Mouse (Mus musculus): Measurements from ENCODE around the gene Samd14. TPM values are rescaled to one million over a fixed set of nuclear protein-coding genes. Genes with fewer than 3 reads are reported as not detected.

Samd14 gene
- polyA plus RNA-seq, 2 experiments = 25.5 to 46.0 TPM

- DNase-seq (ENCODE audit: low spot score) (no peak), ATAC-seq (ENCODE audit: low FRiP score, low read depth) (no peak)
- Histone ChIP-seq H3K27ac (replicated peaks; ENCODE audit: low read depth, low read length) (no peak overlapping the region), H3K4me3 (replicated peaks; ENCODE audit: low read length) (no peak overlapping the region), H3K4me1 (ENCODE audit: control insufficient read depth, insufficient read depth, low read length) (peaks cover 28% of the 10 kb centered on the region), H3K36me3 (ENCODE audit: control insufficient read depth, insufficient read depth, low read length) (no peaks in the 10 kb centered on the region), H3K9me3 (ENCODE audit: control insufficient read depth, low read length) (no peaks in the 10 kb centered on the region), H3K9ac (ENCODE audit: low read depth, low read length, severe bottlenecking) (no peak overlapping the region), H3K4me2 (replicated peaks; ENCODE audit: low read depth, low read length, severe bottlenecking) (no peak overlapping the region), H3K27me3 (ENCODE audit: control insufficient read depth, insufficient read depth, low read length) (no peaks in the 10 kb centered on the region)
- WGBS = 76% methylated on average over 5 of the region's 5 CpGs
- TF ChIP-seq POLR2A (IDR thresholded peaks at IDR 0.05; ENCODE audit: borderline replicate concordance, extremely low read depth, insufficient read depth, insufficient read length) = no peak
Observed at GRCm38 (mm10) chr11:94985822-94986221, 23.9 kb upstream of the Samd14 start.

DNA sequence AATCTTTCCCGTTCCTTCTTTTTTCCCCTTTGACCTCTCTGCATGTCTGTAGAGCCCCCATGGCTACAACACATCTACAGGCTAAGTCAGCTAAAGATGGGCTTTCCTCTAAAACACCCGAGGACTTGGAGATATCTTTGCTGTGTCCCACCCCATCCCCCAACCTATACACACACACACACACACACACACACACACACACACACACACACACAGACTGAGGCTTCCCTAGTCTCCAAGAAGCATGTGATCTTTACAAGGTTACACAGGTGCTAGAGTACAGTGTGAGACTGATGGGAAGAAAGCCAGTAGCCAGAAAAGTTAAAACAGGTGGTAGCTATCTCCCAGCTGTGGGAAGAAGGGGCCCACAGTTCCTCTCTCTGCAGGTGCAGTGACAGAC is 23.2 kb upstream of the Samd14 start:
- Histone ChIP-seq H3K4me1 (ENCODE audit: control insufficient read depth, insufficient read depth, low read length) (peaks cover 28% of the 10 kb centered on the region), H3K27me3 (ENCODE audit: control insufficient read depth, insufficient read depth, low read length) (no peaks in the 10 kb centered on the region), H3K9me3 (ENCODE audit: control insufficient read depth, low read length) (no peaks in the 10 kb centered on the region), H3K4me2 (replicated peaks; ENCODE audit: low read depth, low read length, severe bottlenecking) (no peak overlapping the region), H3K4me3 (replicated peaks; ENCODE audit: low read length) (no peak overlapping the region), H3K9ac (ENCODE audit: low read depth, low read length, severe bottlenecking) (no peak overlapping the region), H3K27ac (replicated peaks; ENCODE audit: low read depth, low read length) (no peak overlapping the region), H3K36me3 (ENCODE audit: control insufficient read depth, insufficient read depth, low read length) (no peaks in the 10 kb centered on the region)
- 72% methylated on average over 2 of the region's 2 CpGs for WGBS
- DNase-seq (ENCODE audit: low spot score) (no peak), ATAC-seq (ENCODE audit: low FRiP score, low read depth) (no peak)
- TF ChIP-seq POLR2A (IDR thresholded peaks at IDR 0.05; ENCODE audit: borderline replicate concordance, extremely low read depth, insufficient read depth, insufficient read length) = no peak

GRCm38 (mm10) chr11:94987341-94987740 is 22.3 kb upstream of the Samd14 start:
- Histone ChIP-seq H3K36me3 (ENCODE audit: control insufficient read depth, insufficient read depth, low read length) (no peaks in the 10 kb centered on the region), H3K4me3 (replicated peaks; ENCODE audit: low read length) (no peak overlapping the region), H3K4me2 (replicated peaks; ENCODE audit: low read depth, low read length, severe bottlenecking) (no peak overlapping the region), H3K9ac (ENCODE audit: low read depth, low read length, severe bottlenecking) (no peak overlapping the region), H3K27me3 (ENCODE audit: control insufficient read depth, insufficient read depth, low read length) (no peaks in the 10 kb centered on the region), H3K27ac (replicated peaks; ENCODE audit: low read depth, low read length) (no peak overlapping the region), H3K4me1 (ENCODE audit: control insufficient read depth, insufficient read depth, low read length) (peaks cover 30% of the 10 kb centered on the region), H3K9me3 (ENCODE audit: control insufficient read depth, low read length) (no peaks in the 10 kb centered on the region)
- ATAC-seq (ENCODE audit: low FRiP score, low read depth) (no peak), DNase-seq (ENCODE audit: low spot score) (no peak)
- TF ChIP-seq POLR2A (IDR thresholded peaks at IDR 0.05; ENCODE audit: borderline replicate concordance, extremely low read depth, insufficient read depth, insufficient read length) = no peak
- WGBS = 53% methylated on average over 6 of the region's 6 CpGs

GRCm38 (mm10) chr11:94987851-94988250 is 21.8 kb upstream of the Samd14 start:
- Histone ChIP-seq H3K27me3 (ENCODE audit: control insufficient read depth, insufficient read depth, low read length) (no peaks in the 10 kb centered on the region), H3K27ac (replicated peaks; ENCODE audit: low read depth, low read length) (no peak overlapping the region), H3K36me3 (ENCODE audit: control insufficient read depth, insufficient read depth, low read length) (no peaks in the 10 kb centered on the region), H3K9ac (ENCODE audit: low read depth, low read length, severe bottlenecking) (no peak overlapping the region), H3K4me1 (ENCODE audit: control insufficient read depth, insufficient read depth, low read length) (peaks cover 35% of the 10 kb centered on the region), H3K9me3 (ENCODE audit: control insufficient read depth, low read length) (no peaks in the 10 kb centered on the region), H3K4me2 (replicated peaks; ENCODE audit: low read depth, low read length, severe bottlenecking) (no peak overlapping the region), H3K4me3 (replicated peaks; ENCODE audit: low read length) (no peak overlapping the region)
- DNase-seq (ENCODE audit: low spot score) (no peak), ATAC-seq (ENCODE audit: low FRiP score, low read depth) (no peak)
- 65% methylated on average over 8 of the region's 8 CpGs for WGBS
- TF ChIP-seq POLR2A (IDR thresholded peaks at IDR 0.05; ENCODE audit: borderline replicate concordance, extremely low read depth, insufficient read depth, insufficient read length) = no peak

- H3K9me3 ChIP-seq (ENCODE audit: control insufficient read depth, low read length) = no peaks in the 10 kb centered on the region
- H3K36me3 ChIP-seq (ENCODE audit: control insufficient read depth, insufficient read depth, low read length) = no peaks in the 10 kb centered on the region
- peaks cover 46% of the 10 kb centered on the region for H3K4me1 ChIP-seq (ENCODE audit: control insufficient read depth, insufficient read depth, low read length)
- 13% methylated on average over 10 of the region's 10 CpGs for WGBS
- ATAC-seq (ENCODE audit: low FRiP score, low read depth) (no peak), DNase-seq (ENCODE audit: low spot score) (no peak)
- H3K4me3 ChIP-seq (replicated peaks; ENCODE audit: low read length) = peak overlapping the region; percentile 87
- H3K9ac ChIP-seq (ENCODE audit: low read depth, low read length, severe bottlenecking) = peak overlapping the region; percentile 50
- peak overlapping the region; percentile 74 for H3K27ac ChIP-seq (replicated peaks; ENCODE audit: low read depth, low read length)
- peak overlapping the region; percentile 100 for H3K4me2 ChIP-seq (replicated peaks; ENCODE audit: low read depth, low read length, severe bottlenecking)
- no peak for TF ChIP-seq POLR2A (IDR thresholded peaks at IDR 0.05; ENCODE audit: borderline replicate concordance, extremely low read depth, insufficient read depth, insufficient read length)
- H3K27me3 ChIP-seq (ENCODE audit: control insufficient read depth, insufficient read depth, low read length) = no peaks in the 10 kb centered on the region
Observed at GRCm38 (mm10) chr11:94988780-94989561, 20.7 kb upstream of the Samd14 start.

Data from limb, embryonic 14.5 days (tissue).